Mouse (Mus musculus) urinary bladder, postnatal 0 days (tissue): Measurements from ENCODE around the gene BC052040. TPM values are rescaled to one million over a fixed set of nuclear protein-coding genes. Genes with fewer than 3 reads are reported as not detected.

Source experiments
- microRNA counts: library from miRNA; unstranded; fragments of <30 nt; microRNA quantifications from one replicate; lab custom pipeline; 2016
- microRNA-seq: library from miRNA; unstranded; fragments of <30 nt; microRNA quantifications from one replicate; pipeline ENCODE4, GENCODE M21; 2016
- polyA plus RNA-seq: library from polyadenylated mRNA; unstranded; fragments of >200 nt; fragmentation: Nextera tagmentation; extraction: Ambion mirVana; gene quantifications from 2 replicates; pipeline ENCODE4 v1.2.1, GENCODE M21; 2015

Gene BC052040
- 4.0 and 5.2 TPM in 2 replicates for polyA plus RNA-seq

DNA sequence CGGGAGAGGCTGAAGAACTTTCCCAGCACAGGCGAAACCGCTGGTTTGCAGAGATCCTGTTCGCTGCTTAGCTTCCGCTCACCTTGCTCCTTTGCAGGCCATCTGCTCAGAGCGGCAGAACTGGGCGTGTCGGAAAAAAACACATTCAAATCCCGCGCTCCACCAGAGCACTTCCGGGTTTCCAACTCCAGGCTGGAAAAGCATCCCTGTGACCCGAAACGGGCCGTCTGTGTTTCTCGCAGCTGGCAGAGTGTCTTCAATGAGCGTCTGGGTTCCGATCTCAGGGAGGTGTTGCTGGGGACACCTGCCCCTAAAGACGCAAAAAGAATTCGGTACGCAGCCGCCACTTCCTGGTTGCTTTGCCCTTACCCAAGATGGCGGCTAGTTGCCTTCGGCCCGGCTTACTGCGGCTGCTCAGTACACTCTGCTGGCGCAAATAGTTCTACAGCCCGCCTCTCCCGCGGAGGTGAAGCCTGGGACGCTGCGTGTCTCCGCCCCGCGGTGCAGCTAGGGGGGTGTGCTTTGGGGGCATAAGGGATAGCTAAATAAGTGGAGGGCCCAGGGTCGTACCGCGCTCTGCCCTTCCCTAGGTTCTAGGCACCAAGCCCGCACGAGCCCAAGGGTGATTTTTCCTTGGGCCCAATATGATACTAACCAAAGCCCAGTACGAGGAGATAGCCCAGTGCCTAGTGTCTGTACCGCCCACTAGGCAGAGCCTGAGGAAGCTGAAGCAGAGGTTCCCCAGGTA lies at the start of gene BC052040:
BC052040 (plus strand) TSS at position 476 of the 748 bp plus-strand sequence.

MicroRNAs encoded within 50 kb of the gene (microRNA counts, 519-probe panel; counts per million panel counts)
- 3,875 counts per million, percentile 70 among the panel's probes with 10 or more counts for microRNA mmu-miR-1951 (lab: Ali Mortazavi, UCI)

Small RNA genes within 50 kb of the gene (microRNA-seq; reads per million reads assigned to microRNA genes)
- not detected for gene Mir1951
